Mouse (Mus musculus) MEL (cell line): ENCODE measurements at regions not wholly inside any gene's neighbourhood (a gene's known extent, or its start where the extent isn't known, plus 50 kb on each side); places are given as distances from the start of the nearest gene placed in this dataset.

ENCODE experiments used
- DNase-seq: peaks from one replicate; pipeline ENCODE4 v3.0.0; 2011; ENCODE audit warnings: low read depth, low spot score
- H3K27ac ChIP-seq: 2 replicates; pipeline ENCODE4 v1.5.1; 2012; ENCODE audit warnings: low read depth, mild to moderate bottlenecking, control low read depth, low read length, moderate library complexity; ENCODE audit not compliant: control insufficient read depth
- H3K27me3 ChIP-seq, 2 experiments: fragments of 150-350 bp in 1 of 2; sonication (generic) in 1 of 2; 2 replicates each; pipeline ENCODE4 v1.6.1; 2012; ENCODE audit warnings: low read length in 2 of 2, mild to moderate bottlenecking in 2 of 2, improper control_type of control experiment in 1 of 2, moderate library complexity in 1 of 2; ENCODE audit not compliant: insufficient read depth in 2 of 2, control insufficient read depth in 1 of 2
- H3K36me3 ChIP-seq, 2 experiments: 2 replicates each; pipeline ENCODE4 v1.6.1; 2012 to 2014; ENCODE audit warnings: low read length in 2 of 2, improper control_type of control experiment in 1 of 2, inconsistent platforms in 1 of 2, mild to moderate bottlenecking in 1 of 2; ENCODE audit not compliant: insufficient read depth in 2 of 2, control insufficient read depth in 1 of 2
- H3K4me1 ChIP-seq, 2 experiments: fragments of 150-350 bp in 1 of 2; sonication (generic) in 1 of 2; 2 replicates each; pipeline ENCODE4 v1.6.1; 2012; ENCODE audit warnings: low read length in 2 of 2, improper control_type of control experiment in 1 of 2, mild to moderate bottlenecking in 1 of 2; ENCODE audit not compliant: insufficient read depth in 2 of 2, control insufficient read depth in 1 of 2
- H3K4me3 ChIP-seq, 2 experiments: fragments of 150-350 bp in 1 of 2; sonication (generic) in 1 of 2; 2 replicates each; pipeline ENCODE4 v1.5.1; 2012; ENCODE audit warnings: low read depth in 2 of 2, low read length in 2 of 2, mild to moderate bottlenecking in 2 of 2, moderate library complexity in 2 of 2, control low read depth in 1 of 2, improper control_type of control experiment in 1 of 2; ENCODE audit not compliant: control insufficient read depth in 1 of 2, insufficient read depth in 1 of 2
- H3K79me2 ChIP-seq: 2 replicates; pipeline ENCODE4 v1.6.1; 2012; ENCODE audit warnings: mild to moderate bottlenecking, low read length, moderate library complexity; ENCODE audit not compliant: control insufficient read depth, poor library complexity, insufficient read depth
- H3K9ac ChIP-seq: 2 replicates; pipeline ENCODE4 v1.6.1; 2012; ENCODE audit warnings: low read depth, mild to moderate bottlenecking, control low read depth, low read length, moderate library complexity; ENCODE audit not compliant: control insufficient read depth, poor library complexity, severe bottlenecking
- H3K9me3 ChIP-seq: fragments of 150-350 bp; sonication (generic); replicated peaks from 2 replicates; pipeline ENCODE4 v1.6.1; 2012; ENCODE audit warnings: mild to moderate bottlenecking, low read length, improper control_type of control experiment, moderate library complexity; ENCODE audit not compliant: insufficient read depth
- BHLHE40 ChIP-seq: IDR thresholded peaks from 2 replicates; pipeline ENCODE4 v1.6.1; 2012; ENCODE audit warnings: low read depth, mild to moderate bottlenecking, inconsistent platforms, low read length, improper control_type of control experiment, borderline replicate concordance
- CHD1 ChIP-seq: IDR thresholded peaks from 2 replicates; pipeline ENCODE4 v1.6.1; 2012; ENCODE audit warnings: low read depth, mild to moderate bottlenecking, inconsistent platforms, low read length, improper control_type of control experiment
- ELF1 ChIP-seq: IDR thresholded peaks from 2 replicates; pipeline ENCODE4 v1.6.1; 2014; ENCODE audit warnings: low read depth, mild to moderate bottlenecking, inconsistent platforms, low read length, improper control_type of control experiment, moderate library complexity
- GABPA ChIP-seq: IDR thresholded peaks from 2 replicates; pipeline ENCODE4 v1.6.1; 2012; ENCODE audit warnings: low read depth, mild to moderate bottlenecking, inconsistent platforms, low read length, improper control_type of control experiment, moderate library complexity
- HCFC1 ChIP-seq: IDR thresholded peaks from 2 replicates; pipeline ENCODE4 v1.6.1; 2012; ENCODE audit warnings: low read depth, mild to moderate bottlenecking, inconsistent platforms, low read length, improper control_type of control experiment, moderate library complexity
- JUND ChIP-seq: IDR thresholded peaks from 2 replicates; pipeline ENCODE4 v1.6.1; 2011; ENCODE audit warnings: low read depth, mild to moderate bottlenecking, improper control_type of control experiment, low read length
- KAT2A ChIP-seq: conservative IDR thresholded peaks from 2 replicates; pipeline ENCODE4 v1.6.1; 2012; ENCODE audit warnings: low read depth, low read length, improper control_type of control experiment, inconsistent platforms
- MAFK ChIP-seq: IDR thresholded peaks from 2 replicates; pipeline ENCODE4 v1.6.1; 2011; ENCODE audit warnings: low read depth, mild to moderate bottlenecking, low read length, improper control_type of control experiment, borderline replicate concordance
- MEF2A ChIP-seq: IDR thresholded peaks from 2 replicates; pipeline ENCODE4 v1.6.1; 2014; ENCODE audit warnings: low read depth, mild to moderate bottlenecking, inconsistent platforms, low read length, improper control_type of control experiment; ENCODE audit not compliant: poor library complexity, insufficient replicate concordance, severe bottlenecking; ENCODE audit errors: extremely low read depth
- MYB ChIP-seq: IDR thresholded peaks from 2 replicates; pipeline ENCODE4 v1.6.1; 2011; ENCODE audit warnings: mild to moderate bottlenecking, low read depth, low read length, improper control_type of control experiment
- MYC ChIP-seq: IDR thresholded peaks from 2 replicates; pipeline ENCODE4 v1.6.1; 2011; ENCODE audit warnings: low read depth, mild to moderate bottlenecking, low read length, improper control_type of control experiment, moderate library complexity
- NRF1 ChIP-seq: IDR thresholded peaks from 2 replicates; pipeline ENCODE4 v1.6.1; 2014; ENCODE audit warnings: low read depth, mild to moderate bottlenecking, inconsistent platforms, low read length, improper control_type of control experiment, moderate library complexity; ENCODE audit not compliant: poor library complexity, insufficient read depth, severe bottlenecking
- POLR2AphosphoS5 ChIP-seq: IDR thresholded peaks from 2 replicates; pipeline ENCODE4 v1.6.1; 2012; ENCODE audit warnings: low read depth, borderline replicate concordance, mild to moderate bottlenecking, inconsistent platforms, low read length, moderate library complexity, mixed read lengths
- USF1 ChIP-seq: IDR thresholded peaks from 2 replicates; pipeline ENCODE4 v1.6.1; 2014; ENCODE audit warnings: low read depth, mild to moderate bottlenecking, inconsistent platforms, low read length, improper control_type of control experiment, moderate library complexity
- ZC3H11A ChIP-seq: IDR thresholded peaks from 2 replicates; pipeline ENCODE4 v1.6.1; 2012; ENCODE audit warnings: low read depth, mild to moderate bottlenecking, inconsistent platforms, low read length, improper control_type of control experiment
- ZMIZ1 ChIP-seq: IDR thresholded peaks from 2 replicates; pipeline ENCODE4 v1.6.1; 2012; ENCODE audit warnings: low read depth, mild to moderate bottlenecking, inconsistent platforms, low read length, improper control_type of control experiment, moderate library complexity

DNA sequence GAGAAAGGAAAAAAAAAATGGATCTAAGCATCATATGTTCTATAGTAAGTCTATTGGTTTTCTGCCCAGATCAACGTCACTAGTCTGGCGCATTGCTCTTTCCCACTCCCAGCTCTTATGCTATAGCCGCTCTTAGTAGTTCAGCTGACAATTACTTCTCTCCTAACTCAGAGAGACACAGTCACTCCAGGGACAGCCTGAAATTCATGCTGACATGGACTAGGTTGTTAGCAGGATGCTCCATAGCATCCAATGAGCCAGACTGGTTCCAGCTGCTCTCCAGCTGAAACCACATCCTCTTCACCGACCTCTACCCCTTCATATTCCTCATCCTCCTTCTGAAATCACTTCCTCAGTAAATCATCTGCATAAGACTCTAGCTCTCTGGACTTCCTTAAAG lies 187.0 kb upstream of the Ghr start:
- Histone ChIP-seq H3K4me1 (no peaks in the 10 kb centered on the region), H3K79me2 (no peaks in the 10 kb centered on the region), H3K9me3 (no peaks in the 10 kb centered on the region), H3K27me3 (no peaks in the 10 kb centered on the region), H3K36me3 (no peaks in the 10 kb centered on the region), H3K4me3 (no peak overlapping the region)
- no peak for TF ChIP-seq MYC
- TF ChIP-seq ELF1, result no peak
- TF ChIP-seq NRF1, result no peak
- TF ChIP-seq, all 39 proteins: peak for 0
- Histone ChIP-seq H3K27ac (no peak overlapping the region), H3K9ac (no peak overlapping the region)
- DNase-seq, result no peak

DNA sequence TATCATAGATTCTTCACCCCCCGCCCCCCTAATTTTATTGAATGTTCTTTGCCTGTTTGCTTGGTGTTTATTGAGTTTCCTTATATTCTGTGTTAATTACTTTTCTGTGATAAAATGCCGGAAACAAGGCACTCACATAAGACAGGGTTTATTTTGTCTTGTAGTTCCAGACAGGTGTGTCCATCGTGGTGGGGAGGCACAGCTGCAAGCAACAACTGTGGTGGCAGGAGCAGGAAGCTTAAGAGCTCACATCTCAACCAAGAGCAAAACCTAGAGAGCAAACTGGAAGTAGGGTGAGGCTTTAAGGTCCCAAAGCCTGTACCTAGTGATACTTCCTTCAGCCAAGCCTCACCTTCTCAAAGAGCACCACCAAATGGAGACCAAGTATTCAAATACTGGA lies 181.4 kb upstream of the Ghr start:
- Histone ChIP-seq H3K4me1 (no peaks in the 10 kb centered on the region), H3K79me2 (no peaks in the 10 kb centered on the region), H3K4me3 (no peak overlapping the region), H3K27ac (no peak overlapping the region), H3K9ac (no peak overlapping the region), H3K27me3 (no peaks in the 10 kb centered on the region), H3K9me3 (no peaks in the 10 kb centered on the region), H3K36me3 (no peaks in the 10 kb centered on the region)
- no peak for DNase-seq
- TF ChIP-seq MYB (no peak), ZC3H11A (no peak), MYC (no peak), ELF1 (no peak), BHLHE40 (no peak), GABPA (no peak), USF1 (no peak), MAFK (no peak), HCFC1 (no peak), JUND (no peak), POLR2AphosphoS5 (no peak), MEF2A (no peak), ZMIZ1 (no peak), CHD1 (no peak), KAT2A (no peak)
